Mouse (Mus musculus) ovary, postnatal 10 days (tissue): ENCODE results near the gene Pdzd7.

Source experiments
- DNase-seq: peaks from one replicate; pipeline ENCODE4 v3.0.0; 2022; ENCODE audit warnings: low spot score

The Pdzd7 gene

GRCm38 (mm10) chr19:45012636-45013035, 32.9 kb downstream of the Pdzd7 start:
- no peak for DNase-seq

- no peak for DNase-seq
Observed at GRCm38 (mm10) chr19:45012219-45012618, 33.3 kb downstream of the Pdzd7 start.

DNA sequence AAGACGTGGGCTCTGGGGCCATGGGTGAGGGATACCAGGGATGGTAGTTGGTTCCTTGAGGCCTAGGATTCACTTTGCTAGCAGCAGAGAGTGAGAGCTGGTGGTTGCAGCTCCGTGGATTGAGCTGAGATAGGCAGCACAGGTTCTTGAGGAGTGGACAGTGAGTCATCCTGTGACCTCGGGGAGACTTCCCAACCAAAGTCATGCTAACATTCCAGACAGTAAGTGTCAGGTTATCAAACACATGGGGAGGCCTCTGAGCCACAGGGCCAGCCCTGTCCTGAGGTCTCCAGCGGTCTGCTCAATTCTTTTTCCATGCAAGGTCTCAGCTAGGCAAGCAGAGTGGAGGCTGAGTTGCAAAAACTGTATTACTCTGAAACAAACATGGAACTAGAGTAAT, 34.9 kb downstream of the Pdzd7 start:
- no peak for DNase-seq

GRCm38 (mm10) chr19:45007425-45008191, 37.9 kb downstream of the Pdzd7 start:
- DNase-seq, result no peak

- DNase-seq, result no peak
Observed at GRCm38 (mm10) chr19:45007021-45007420, 38.5 kb downstream of the Pdzd7 start.

GRCm38 (mm10) chr19:45005957-45006712, 39.4 kb downstream of the Pdzd7 start, which contains the start of gene Mrpl43:
Gene Mrpl43 (minus strand): TSS chr19:45006442.
- DNase-seq, result peak; percentile 91

GRCm38 (mm10) chr19:45005444-45005843, 40.1 kb downstream of the Pdzd7 start, which contains the start of gene Twnk:
Gene Twnk (plus strand): TSS chr19:45005663.
- no peak for DNase-seq

GRCm38 (mm10) chr19:45003740-45004516, 41.6 kb downstream of the Pdzd7 start:
- DNase-seq, result no peak

DNA sequence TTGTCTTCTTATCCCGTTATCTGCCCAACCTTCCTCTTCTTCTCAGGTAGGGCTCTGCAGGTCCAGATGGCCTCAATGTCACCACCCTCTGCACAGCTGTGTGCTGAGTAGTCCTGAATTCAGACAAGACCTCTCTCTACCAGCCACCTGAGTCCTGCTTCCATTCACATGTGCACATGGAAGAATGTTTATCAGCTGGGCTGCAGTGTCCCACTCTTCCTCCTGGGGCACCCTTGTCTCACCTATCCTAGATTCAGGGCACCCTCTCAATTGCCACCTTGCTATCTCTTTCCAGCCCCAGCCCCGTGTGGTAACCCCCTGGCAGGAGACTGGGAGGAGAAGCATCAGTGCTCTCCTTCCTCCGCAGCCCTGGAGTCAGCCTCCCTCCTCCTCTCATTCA, 43.2 kb downstream of the Pdzd7 start:
- no peak for DNase-seq

DNA sequence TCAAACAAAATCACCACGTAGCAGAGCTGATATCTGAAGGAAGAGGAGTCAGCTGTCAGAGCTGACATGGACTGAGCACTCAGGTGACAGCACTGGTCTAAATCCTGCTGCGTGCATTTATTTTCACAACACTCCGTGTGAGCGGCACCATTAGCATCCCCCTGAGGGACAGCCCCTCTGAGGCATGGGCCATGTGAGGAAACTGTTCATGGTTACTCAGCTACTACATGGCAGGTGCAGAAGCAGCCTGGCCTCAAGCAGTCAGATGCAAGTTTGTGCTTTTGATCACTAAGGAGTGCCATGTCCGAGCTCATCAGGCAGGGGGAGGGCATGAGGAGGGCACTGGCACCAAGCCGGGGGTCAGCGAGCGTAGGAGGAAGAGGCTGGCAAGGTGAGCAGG, 45.9 kb downstream of the Pdzd7 start:
- no peak for DNase-seq

DNA sequence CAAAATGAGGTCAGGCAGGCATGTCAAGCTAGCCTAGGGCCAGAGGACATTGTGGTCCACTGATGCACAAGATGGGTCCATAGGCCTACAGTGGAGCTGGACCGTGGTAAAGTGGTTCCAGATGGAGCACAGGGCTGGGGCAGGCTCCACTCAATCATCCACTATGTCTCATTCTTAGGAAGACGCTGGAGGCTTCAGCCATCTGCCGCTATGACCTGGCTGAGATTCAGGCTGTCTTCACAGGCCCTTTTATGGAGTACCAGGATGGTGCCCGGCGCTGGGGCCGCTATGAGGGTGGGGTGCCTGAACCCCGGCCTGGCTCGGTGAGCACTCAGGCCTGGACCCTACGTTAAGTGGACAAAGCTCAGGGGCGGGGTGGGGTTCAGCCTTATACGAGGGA, 47.7 kb downstream of the Pdzd7 start:
- no peak for DNase-seq

DNA sequence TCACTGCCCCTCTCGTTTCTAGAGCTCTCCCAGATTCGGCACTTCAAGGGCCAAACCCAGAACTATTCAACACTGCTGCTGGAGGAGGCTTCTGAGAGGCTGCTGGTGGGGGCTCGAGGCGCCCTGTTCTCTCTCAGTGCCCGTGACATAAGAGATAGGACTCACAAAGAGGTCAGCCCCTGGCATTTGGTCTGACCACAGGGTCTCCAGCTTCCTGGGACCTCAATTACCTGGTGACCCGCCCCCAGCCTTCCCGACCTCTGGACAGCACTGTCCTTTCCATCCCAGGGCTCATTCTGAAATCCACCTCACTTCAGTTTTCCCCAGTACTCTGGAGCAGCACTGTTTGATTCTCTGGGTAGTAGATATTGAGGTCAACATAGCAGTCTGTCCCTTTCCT, 52.8 kb downstream of the Pdzd7 start:
- no peak for DNase-seq

GRCm38 (mm10) chr19:44992246-44992645, 53.3 kb downstream of the Pdzd7 start:
- no peak for DNase-seq

GRCm38 (mm10) chr19:44991031-44991430, 54.5 kb downstream of the Pdzd7 start:
- no peak for DNase-seq

GRCm38 (mm10) chr19:44989567-44990495, 55.7 kb downstream of the Pdzd7 start:
- DNase-seq, result no peak

GRCm38 (mm10) chr19:44988831-44989566, 56.5 kb downstream of the Pdzd7 start, which contains the start of gene Sema4g:
Gene Sema4g (plus strand): TSS chr19:44989101.
- DNase-seq, result no peak

GRCm38 (mm10) chr19:44988321-44988720, 57.2 kb downstream of the Pdzd7 start:
- no peak for DNase-seq

GRCm38 (mm10) chr19:44987851-44988250, 57.7 kb downstream of the Pdzd7 start:
- no peak for DNase-seq

GRCm38 (mm10) chr19:44987004-44987403, 58.5 kb downstream of the Pdzd7 start:
- DNase-seq, result no peak

GRCm38 (mm10) chr19:44985159-44985988, 60.1 kb downstream of the Pdzd7 start:
- no peak for DNase-seq
